Mouse (Mus musculus): ENCODE results near the gene Morn3.

Gene Morn3

DNA sequence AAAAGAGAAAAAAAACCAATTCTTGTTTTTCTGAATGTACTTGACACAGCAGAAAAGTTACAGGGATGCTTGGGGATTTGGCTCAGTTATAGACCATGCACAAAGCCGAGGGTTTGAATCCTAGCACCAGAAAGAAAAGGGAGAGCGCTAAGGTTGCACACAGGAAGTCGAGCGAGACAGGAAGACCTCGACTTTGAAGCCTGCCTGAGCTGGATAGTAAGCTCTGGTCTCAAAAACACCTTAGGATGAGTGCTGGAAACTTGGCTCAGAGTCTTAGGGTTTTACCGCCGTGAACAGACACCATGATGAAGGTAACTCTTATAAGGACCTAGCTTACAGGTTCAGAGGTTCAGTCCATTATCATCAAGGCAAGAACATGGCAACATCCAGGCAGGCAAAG, 25.4 kb downstream of the Morn3 start:
- no peak for DNase-seq

DNA sequence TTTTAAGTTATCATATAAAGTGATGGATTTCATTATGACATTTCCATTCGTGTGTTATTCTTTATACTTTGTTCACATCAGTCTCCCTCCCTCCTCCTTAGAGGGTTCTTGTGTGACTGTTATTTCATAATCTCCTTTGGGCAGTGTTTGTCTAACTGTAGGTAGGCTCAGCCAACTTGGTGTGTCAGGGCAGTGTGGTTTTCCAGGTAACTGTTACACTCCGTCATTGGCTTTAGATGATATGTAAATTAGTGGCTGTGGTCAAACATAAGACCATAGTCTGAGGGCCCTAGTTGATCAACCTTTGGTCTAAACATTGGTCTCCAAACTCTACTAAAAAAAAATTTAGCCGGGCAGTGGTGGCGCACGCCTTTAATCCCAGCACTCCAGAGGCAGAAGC, 26.4 kb downstream of the Morn3 start:
- DNase-seq = no peak

- no peak for DNase-seq
Observed at GRCm38 (mm10) chr5:123019336-123020016, 27.3 kb downstream of the Morn3 start.

DNA sequence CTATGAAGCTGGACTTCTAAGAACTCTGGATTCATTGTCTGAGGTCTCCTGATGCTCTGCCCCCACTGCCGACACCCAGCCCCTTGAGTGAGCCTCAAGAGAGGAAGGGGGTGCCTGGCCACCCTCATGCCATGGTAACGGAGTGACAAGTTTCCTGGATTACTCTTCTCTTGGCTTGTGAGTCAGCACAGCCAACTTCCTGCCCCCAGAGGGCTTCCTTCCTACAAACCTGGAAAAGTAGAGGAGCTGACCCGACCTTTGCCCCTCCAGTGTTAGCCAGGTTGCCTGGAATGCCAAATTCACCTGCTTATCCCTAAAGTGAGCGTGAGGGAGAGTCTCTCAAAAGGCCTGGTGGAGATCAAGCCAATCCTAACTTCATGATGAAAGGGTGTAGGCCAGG, 29.3 kb downstream of the Morn3 start:
- no peak for DNase-seq

- no peak for DNase-seq
Observed at GRCm38 (mm10) chr5:123015915-123016314, 30.9 kb downstream of the Morn3 start.

DNA sequence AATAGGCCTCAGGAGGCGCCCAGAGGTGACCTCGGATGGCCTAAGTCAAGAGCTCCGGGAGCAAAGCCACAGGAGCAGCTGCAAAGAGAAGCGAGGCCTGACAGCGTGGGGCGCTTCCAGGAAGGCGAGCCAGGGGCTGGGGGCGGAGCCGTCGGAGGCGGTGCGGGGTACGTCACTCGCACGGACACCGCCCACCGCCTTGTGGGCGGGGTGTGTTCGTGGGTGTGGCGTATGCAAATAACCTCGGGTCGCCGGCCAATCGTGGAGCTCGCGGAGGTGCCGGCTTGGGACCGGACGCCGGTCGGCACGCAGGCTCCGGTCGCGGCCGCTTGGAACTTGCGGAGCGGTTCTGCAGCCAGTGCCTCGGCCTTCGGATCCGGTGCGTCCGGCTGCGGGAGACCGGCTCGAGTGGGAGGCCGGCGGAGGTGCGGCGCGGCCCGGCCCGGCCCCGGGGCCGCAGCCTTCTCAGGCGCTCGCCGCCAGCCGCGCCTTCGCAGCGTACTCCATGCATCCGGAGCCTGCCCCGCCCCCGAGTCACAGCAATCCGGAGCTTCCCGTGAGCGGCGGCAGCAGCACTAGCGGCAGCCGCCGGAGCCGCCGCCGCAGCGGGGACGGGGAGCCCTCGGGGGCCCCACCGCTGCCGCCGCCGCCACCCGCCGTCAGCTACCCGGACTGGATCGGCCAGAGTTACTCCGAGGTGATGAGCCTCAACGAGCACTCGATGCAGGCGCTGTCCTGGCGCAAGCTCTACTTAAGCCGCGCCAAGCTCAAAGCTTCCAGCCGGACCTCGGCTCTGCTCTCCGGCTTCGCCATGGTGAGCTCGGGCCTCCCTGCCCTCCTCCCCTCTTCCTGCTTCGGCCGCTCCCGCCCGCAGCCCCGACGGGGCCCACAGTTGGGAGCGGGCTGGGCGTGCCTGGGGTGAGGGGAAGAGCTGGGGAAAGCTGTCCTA, 31.8 kb downstream of the Morn3 start, which contains the start of gene Orai1:
TSS of gene Orai1 (plus strand) at position 322 of the 949 bp plus-strand sequence.
- DNase-seq = peak; percentile 97 to 99

DNA sequence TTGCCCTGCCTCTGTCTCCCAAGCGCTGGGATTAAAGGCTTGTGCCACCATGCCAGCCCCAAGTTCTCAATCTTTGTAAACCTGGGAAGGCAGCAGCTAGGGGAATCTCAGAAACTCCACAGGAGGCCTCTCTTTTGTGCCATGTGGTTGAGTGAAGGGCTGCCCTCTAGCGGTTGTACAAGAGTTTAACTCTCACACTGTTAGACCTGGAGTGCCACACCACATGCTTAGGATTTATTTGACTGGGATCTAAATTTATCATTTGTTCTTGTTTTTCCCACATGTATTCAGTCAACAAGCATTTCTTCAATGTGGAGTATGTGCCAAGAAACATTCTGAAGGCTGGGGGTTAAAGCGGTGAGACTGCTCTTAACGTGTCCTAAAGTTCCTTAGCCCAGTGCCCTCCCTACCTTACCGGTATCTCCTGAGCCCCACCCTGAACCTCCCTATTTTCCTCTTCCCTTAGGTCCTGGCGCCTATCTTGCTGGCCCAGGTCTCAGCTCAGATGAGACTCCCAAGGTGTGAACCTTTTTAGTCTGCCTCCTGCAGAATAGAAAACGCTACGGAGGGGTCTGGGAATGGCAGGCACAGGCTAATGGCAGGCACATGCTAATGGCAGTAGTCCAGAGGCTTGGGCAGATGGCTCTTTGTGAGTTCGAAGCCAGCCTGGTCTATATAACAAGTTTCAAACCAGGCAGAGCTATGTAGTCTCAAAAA, 33.1 kb downstream of the Morn3 start:
- peak; percentile 41 to 64 for DNase-seq

DNA sequence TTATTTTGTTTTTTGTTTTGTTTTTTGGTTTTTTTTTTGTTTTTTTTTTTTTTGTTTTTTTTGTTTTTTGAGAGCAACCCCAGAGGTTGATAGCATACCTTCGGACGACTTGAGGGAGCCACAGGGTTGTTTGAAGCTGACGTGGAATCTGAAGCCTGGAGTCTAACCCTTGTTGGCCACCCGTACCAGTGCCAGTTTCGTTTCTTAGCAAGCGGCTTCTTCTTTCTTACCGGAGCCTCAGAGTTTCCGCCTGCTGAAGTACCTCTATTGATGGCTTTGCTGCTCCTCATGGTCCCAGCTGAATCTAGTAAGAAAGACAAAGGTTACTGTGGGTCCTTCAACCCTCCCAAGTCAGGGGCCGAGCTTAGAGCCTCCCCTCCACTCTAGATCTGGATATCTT, 35.1 kb downstream of the Morn3 start:
- no peak for DNase-seq

DNA sequence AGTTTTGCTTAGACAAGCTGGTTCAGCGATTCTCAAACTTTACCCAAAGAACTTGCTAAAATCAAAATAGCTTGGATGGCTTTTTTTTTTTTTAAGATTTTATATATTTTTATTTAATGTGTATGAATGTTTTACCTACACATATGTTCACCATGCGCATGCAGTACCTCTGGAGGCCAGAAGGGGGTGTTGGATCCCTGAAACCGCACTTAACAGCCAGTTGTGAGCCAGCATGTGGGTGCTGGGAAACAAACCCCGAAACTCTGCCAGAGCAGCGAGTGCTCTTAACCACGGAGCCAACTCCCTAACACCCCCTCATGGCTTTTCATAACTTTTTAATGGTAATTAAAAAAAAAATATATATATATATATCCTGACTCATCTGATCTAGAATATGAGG, 36.0 kb downstream of the Morn3 start:
- no peak for DNase-seq

DNA sequence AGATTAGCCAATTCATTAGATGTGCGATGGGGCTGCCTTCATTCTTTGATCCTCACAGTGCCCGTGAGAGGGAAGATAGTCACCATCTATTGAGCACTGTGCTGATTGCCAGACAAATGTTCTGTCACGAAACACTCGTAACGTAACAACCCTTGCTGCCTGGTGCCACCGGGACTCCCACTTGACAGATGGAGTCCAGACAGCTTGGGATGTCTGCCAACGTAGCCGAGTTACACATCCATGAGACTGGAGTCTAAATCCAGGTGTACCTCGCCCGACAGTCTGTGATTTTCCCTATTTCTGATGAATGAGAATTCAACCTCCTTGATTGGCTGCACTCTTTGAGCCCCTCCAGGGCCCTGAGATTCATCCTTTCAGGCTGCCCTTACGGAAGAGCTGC, 36.9 kb downstream of the Morn3 start:
- DNase-seq = no peak

DNA sequence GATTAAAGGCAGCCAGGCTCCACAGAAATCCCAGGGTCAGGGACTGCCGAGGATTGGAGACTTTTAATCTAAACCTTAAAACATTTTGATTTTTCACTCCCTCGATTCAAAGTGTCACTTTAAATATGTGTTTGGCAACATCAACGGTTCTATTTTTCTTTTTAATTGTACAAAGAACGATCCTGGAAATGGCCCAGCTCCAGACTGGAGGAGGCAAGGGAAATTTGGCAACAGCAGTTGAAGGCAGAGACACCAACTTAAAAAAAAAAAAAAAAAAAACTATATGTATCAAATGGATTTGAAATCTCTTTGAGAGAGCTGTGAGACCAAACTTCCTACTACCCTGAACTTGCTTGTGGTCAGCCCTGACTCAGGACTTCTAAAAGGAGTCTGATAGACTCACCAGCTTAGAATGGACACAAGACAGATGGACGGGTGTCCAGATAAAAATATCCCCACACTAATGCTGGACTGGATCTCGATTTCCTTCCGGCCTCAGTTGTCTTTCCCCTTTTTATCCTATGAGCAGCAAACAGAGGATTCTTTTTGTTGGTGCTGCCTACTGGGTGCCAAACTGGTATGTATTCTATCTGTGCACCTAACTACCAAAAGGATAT, 37.8 kb downstream of the Morn3 start:
- no peak for DNase-seq

DNA sequence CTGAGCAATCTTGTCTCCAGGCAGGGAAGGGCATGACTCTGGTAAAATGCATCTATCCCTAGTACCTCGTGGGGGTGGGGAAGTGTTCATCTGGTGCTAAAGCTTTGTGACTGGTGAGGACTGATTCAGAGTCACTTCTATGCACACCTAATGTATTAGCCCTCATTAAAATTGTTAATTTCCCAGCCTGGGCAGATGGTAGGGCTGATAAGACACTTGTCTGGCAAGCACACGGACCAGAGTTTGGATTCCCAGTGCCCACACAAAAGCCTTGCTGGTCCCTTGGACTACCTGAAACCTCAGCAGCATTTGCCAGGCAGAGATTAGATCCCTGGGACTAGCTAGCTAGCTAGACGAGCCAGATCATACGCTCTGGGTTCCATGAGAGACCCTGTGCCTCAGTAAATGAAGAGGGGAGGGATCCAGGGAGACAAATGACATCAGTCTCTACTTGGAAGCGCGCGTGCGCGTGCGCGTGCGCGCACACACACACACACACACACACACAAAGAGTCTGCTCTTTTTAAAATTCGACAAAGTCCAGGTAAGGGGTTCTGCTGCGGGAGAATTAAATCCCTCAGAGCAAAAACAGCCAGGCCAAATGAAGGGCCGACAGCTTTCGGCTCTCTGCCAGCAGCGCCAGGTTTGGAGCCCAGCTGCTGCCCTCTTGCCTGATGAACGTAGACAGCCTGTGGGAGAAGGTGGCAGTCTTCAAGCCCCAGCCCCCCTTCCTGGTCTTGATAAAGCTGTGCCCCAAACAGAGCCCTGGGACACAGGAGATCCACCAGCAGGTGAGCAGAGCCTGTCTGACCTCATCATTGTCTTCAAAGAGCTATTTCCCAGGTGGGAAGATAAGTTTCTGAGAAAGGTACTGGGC, 40.9 kb downstream of the Morn3 start:
- no peak for DNase-seq

GRCm38 (mm10) chr5:123000901-123001300, 45.9 kb downstream of the Morn3 start:
- no peak for DNase-seq

GRCm38 (mm10) chr5:122997205-122998204, 49.3 kb downstream of the Morn3 start:
- no peak for DNase-seq

GRCm38 (mm10) chr5:122994910-122995309, 51.9 kb downstream of the Morn3 start:
- no peak for DNase-seq

DNA sequence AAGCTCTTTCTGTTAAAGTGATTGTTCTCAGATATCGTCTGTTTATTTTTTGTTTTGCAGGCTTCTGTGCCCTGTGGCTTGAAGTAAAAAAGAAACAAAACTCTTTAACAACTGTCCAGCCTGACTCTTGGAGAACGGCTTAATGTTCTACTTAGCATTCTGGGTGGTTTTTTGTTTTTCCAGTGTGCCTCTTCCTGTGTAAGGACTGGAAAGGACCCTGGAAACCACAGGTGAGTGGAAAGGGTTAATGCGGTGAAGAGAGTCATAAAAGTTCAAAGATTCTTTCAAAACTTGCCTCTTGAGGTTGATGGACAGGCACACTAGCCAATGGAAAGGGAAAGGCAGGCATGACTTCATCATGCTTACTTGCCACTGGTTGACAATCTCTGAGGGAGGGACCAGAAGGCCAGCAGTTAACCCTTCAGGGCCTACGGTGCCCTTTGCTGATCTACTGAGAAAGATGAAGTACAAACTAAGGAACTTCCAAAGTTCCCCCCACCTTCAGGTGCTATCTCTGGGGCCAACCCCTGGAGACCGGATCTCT, 52.4 kb downstream of the Morn3 start:
- DNase-seq = peak; percentile 55 to 64

DNA sequence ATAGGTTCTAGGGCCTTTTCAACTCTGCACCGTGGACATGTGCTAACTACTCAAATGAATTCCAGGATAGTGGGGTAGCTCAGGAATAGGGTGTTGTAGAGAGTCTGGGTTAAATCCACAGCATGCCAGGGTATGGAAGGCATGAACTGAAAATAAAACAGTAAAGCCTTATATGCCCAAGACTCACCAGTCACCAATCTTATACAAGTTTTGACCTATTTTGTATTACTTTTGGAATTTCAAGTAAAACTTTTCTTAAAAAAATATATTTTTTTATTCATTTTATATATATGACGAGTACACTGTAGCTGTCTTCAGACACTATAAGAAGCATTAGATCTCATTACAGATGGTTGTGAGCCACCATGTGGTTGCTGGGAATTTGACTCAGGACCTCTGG, 53.0 kb downstream of the Morn3 start:
- DNase-seq = no peak

DNA sequence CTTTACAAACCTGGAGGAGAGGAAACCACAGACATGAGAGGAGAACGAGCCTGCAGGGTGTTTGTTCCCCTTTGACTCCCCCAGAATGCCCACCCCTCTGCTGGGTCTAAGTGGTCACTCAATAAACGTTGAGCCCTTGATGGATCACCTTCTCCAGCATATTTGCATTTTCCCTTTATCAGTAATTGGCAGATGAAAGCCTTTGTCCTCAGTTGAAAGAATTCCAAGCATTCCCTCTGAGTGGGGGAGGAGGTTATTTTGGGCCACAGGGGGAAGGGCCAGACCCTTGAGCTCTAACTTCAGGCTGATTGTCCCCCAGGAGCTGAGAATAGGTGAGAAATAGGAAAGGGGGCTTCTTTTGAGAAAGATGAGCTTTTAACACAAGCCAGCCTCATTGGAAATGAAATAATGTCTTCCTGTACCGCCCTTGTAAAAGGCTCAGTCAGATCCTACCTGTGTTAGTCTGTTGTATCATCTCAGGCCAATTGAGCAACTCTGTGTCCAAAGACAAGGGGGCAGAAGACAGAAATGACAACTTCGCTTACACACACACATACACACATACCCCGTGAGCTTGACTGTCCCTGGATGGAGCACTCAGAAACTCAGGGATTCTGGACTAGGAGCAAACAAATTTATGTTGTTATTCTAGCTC, 55.3 kb downstream of the Morn3 start:
- no peak for DNase-seq

DNA sequence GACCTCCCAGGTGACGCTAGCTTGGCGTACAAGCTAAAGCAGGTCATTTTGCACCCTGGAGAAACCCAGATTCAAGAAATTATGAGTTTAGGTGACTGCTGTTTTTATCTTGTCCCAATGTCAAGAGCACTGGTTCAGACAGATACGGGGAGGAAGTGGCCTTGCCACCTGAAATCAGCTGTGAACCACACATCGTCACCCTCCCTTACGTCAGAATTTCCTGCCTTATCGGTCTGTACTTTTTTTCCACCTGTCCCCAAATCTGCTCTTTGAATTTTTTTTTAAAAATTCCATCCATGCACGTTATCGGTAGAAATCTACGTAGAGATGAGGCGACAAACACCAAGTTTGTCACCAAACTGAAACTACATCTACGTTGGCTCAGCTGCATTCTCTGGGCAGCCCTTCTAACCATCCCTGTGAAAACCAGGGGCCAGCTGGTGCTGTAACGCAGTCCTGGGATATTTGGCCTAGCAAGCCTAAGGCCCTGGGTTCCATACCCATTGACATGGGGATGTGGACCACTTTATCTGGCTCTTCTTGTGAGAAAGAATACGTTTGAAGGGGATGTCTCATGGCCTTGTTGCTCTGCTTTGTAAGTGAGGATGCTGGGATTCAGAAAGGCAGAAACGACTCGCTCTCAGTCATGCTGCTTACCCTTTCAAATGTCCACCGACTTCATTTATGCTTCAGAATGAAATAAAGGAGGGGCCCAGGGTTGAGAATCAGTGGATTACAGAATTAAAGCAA, 56.2 kb downstream of the Morn3 start:
- peak; percentile 38 to 50 for DNase-seq

Data from spleen, adult 18-20 months (tissue).